Mouse (Mus musculus) heart, embryonic 11.5 days (tissue): Measurements from ENCODE around the gene Fam193a. TPM values are rescaled to one million over a fixed set of nuclear protein-coding genes. Genes with fewer than 3 reads are reported as not detected.
A peak's percentile ranks its signal among the peaks of the same experiment; 100 is the strongest.

ENCODE experiments used
- ATAC-seq: fragments of 200-750 bp; cut with Nextera tagmentation; replicated peaks from 2 replicates; pipeline ENCODE4 v1.8.0; 2017; ENCODE audit warnings: moderate library complexity; ENCODE audit not compliant: insufficient number of reproducible peaks, low FRiP score, low TSS enrichment
- H3K27ac ChIP-seq: fragments of 300-500 bp; sonication (generic); 2 replicates; pipeline ENCODE4 v1.5.1; 2014; ENCODE audit warnings: mild to moderate bottlenecking, low read depth, low read length
- H3K27me3 ChIP-seq: fragments of 300-500 bp; sonication (generic); 2 replicates; pipeline ENCODE4 v1.6.1; 2014; ENCODE audit warnings: mild to moderate bottlenecking, low read length, mixed read lengths; ENCODE audit not compliant: control insufficient read depth, insufficient read depth
- H3K36me3 ChIP-seq: fragments of 300-500 bp; sonication (generic); 2 replicates; pipeline ENCODE4 v1.6.1; 2014; ENCODE audit warnings: mild to moderate bottlenecking, low read length, moderate library complexity, mixed read lengths; ENCODE audit not compliant: control insufficient read depth, insufficient read depth
- H3K4me1 ChIP-seq: fragments of 300-500 bp; sonication (generic); 2 replicates; pipeline ENCODE4 v1.6.1; 2014; ENCODE audit warnings: low read length; ENCODE audit not compliant: control insufficient read depth, insufficient read depth
- H3K4me2 ChIP-seq: fragments of 300-500 bp; sonication (generic); 2 replicates; pipeline ENCODE4 v1.6.1; 2014; ENCODE audit warnings: mild to moderate bottlenecking, moderate library complexity
- H3K4me3 ChIP-seq: fragments of 300-500 bp; sonication (generic); 2 replicates; pipeline ENCODE4 v1.5.1; 2014; ENCODE audit warnings: low read depth, low read length
- H3K9ac ChIP-seq: fragments of 300-500 bp; sonication (generic); 2 replicates; pipeline ENCODE4 v1.6.1; 2014; ENCODE audit warnings: mild to moderate bottlenecking, low read depth, low read length, moderate library complexity
- H3K9me3 ChIP-seq: fragments of 300-500 bp; sonication (generic); replicated peaks from 2 replicates; pipeline ENCODE4 v1.6.1; 2016; ENCODE audit warnings: low read length; ENCODE audit not compliant: control insufficient read depth
- WGBS: fragments of 180-500 bp; shearing (Covaris S2); extraction: QIAGEN DNeasy Blood & Tissue Kit; methylation state at CpG from one replicate; pipeline ENCODE4 v1.1.7; 2014; ENCODE audit not compliant: insufficient replicate concordance; 5-methylcytosine and 5-hydroxymethylcytosine counted together
- polyA plus RNA-seq: library from polyadenylated mRNA; unstranded; fragments of >200 nt; fragmentation: Nextera tagmentation; extraction: Ambion mirVana; gene quantifications from 2 replicates; pipeline ENCODE4 v1.2.1, GENCODE M21; 2014

Gene Fam193a
- polyA plus RNA-seq, 1 experiment from 2014 or later = 12.0 TPM

DNA sequence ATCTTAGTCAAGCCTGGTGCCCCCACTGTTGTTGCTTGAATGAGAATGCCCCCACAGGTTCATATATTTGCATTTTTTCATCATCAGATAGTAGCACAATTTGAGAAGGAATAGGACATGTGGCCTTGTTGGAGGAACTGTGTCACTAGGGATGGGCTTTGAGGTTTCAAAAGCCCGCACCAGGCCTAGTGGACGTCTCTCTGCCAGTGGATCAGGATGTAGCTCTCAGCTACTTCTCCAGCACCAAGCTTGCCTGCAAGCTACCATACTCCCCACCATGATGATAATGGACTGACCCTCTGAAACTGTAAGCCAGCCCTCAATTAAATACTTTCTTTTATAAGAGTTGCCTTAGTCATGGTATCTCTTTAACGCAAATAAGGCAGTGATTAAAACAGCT lies 142.8 kb downstream of the Fam193a start:
- Histone ChIP-seq H3K4me2 (no peak overlapping the region), H3K9ac (no peak overlapping the region), H3K36me3 (no peaks in the 10 kb centered on the region), H3K4me3 (no peak overlapping the region; the same call in 1 of the 2 replicates), H3K27ac (no peak overlapping the region), H3K27me3 (no peaks in the 10 kb centered on the region), H3K9me3 (no peaks in the 10 kb centered on the region), H3K4me1 (0 out of 2 replicates have a peak, but pooled peaks cover 6% of the 10 kb centered on the region)
- whole genome bisulfite sequencing = 86% methylated on average over 3 of the region's 3 CpGs
- no peak for ATAC-seq

DNA sequence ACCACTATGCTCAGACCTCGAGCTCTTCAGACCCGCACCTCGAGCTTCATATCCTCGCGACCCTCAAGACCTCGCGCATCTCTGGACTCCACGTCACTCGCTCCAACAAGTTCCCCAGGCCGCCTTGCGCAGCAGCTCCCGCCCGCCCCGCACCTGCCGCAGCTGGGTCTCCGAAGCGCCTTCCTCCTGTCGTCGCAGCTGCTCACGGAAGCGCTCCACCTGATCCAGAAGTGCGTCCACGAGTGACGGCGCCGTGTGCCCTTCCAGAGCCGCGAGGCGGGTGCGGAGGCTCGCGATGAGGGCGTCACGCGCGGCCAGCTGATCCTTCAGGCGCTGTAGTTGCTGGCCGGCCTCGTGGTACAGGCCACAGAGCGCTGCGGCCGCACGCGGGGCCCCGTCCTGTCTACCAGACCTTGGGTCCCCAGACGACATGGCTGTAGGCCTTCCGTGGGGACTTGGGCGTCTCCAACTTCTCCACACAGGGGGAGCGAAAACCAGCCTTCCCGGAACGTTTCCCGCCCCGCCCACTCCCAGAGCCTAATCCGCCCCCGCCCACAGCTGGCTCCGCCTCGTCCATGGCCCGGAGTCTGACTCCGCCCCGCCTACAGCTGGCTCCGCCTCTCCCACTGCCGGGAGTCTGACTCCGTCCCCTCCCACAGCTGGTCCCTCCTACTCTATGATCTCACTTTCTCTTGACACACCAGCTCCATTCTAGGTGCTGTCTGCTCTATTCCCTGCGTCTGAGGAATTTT lies 143.9 kb downstream of the Fam193a start, which contains the start of gene Tnip2:
Tnip2 (minus strand) TSS at position 526 of the 752 bp plus-strand sequence.
- ATAC-seq = peak; percentile 94
- H3K4me3 ChIP-seq = peak within 1 kb of the TSS; percentile 81
- no peaks in the 10 kb centered on the region for H3K9me3 ChIP-seq
- no peaks in the 10 kb centered on the region for H3K36me3 ChIP-seq
- H3K27ac ChIP-seq = no peak within 1 kb of the TSS
- H3K27me3 ChIP-seq = no peaks in the 10 kb centered on the region
- peak within 1 kb of the TSS; percentile 99 for H3K4me2 ChIP-seq
- WGBS = under 1% methylated on average over 64 of the region's 64 CpGs
- peak within 1 kb of the TSS; percentile 88 for H3K9ac ChIP-seq
- H3K4me1 ChIP-seq = 0 out of 2 replicates have a peak, but pooled peaks cover 6% of the 10 kb centered on the region

DNA sequence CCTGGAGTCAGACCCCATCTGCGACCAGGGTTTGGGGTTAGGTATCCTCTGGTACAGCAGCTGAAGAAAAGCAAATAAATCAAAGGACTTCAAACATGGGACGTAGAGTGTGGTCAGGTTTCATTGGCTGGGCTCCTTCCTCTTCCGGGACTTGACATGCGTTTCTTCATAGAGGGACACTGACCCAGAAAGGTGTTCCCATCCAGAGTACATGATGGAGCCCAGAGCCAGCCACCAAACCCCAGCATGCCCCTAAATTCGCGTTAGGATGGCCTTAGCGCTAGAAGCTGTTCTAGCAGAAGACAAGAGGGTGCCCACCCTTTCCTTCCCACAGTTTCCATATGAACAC lies 144.5 kb downstream of the Fam193a start:
- Histone ChIP-seq H3K4me2 (peak overlapping the region; percentile 99), H3K9ac (peak overlapping the region; percentile 88), H3K9me3 (no peaks in the 10 kb centered on the region), H3K36me3 (no peaks in the 10 kb centered on the region), H3K27me3 (no peaks in the 10 kb centered on the region), H3K4me3 (peak overlapping the region; percentile 81), H3K27ac (no peak overlapping the region), H3K4me1 (0 out of 2 replicates have a peak, but pooled peaks cover 6% of the 10 kb centered on the region)
- 23% methylated on average over 7 of the region's 7 CpGs for WGBS
- ATAC-seq = no peak

DNA sequence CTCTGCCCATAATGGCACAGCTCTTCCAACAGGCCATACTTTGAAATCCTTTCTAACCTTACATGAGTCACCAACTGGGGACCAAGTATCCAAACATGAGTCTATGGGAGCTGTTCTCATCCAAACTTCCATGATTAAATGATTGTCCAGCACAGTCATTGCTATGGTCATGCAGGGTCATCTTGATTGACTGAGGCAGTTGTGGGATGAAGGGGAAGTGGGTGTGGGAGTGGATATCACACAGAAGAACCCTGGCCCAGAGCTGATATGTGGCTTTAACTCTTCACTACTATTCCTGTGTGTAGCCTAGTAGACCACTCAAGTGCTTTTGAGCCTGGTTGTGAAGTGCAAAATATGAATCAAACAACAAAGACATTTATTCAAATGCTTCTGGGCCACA lies 145.4 kb downstream of the Fam193a start:
- no peaks in the 10 kb centered on the region for H3K27me3 ChIP-seq
- H3K4me1 ChIP-seq = peaks cover 6% of the 10 kb centered on the region; the same call in 1 of the 2 replicates
- H3K27ac ChIP-seq = no peak overlapping the region
- no peak overlapping the region for H3K4me2 ChIP-seq
- no peaks in the 10 kb centered on the region for H3K36me3 ChIP-seq
- ATAC-seq = no peak
- no peak overlapping the region for H3K9ac ChIP-seq
- H3K4me3 ChIP-seq = no peak overlapping the region
- no peaks in the 10 kb centered on the region for H3K9me3 ChIP-seq

DNA sequence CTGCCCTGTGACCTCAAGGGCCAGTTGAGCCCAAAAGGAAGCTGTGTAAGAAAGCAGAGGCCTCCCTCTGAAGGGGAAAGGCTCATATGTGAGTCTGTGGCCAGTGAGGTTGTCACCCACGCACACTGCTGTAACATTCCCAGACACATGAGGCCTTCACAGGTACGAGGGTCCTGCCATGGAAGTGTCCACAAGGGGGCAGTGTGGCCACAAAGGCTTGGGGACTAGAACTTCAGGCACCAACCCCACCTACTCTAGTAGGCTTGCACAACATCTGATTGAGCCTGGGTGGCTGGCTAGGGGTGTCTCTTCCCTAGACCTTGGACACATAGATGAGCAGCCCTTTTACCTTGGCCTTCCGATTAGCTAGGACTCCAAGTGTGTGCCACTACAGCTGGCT lies 148.2 kb downstream of the Fam193a start:
- H3K4me3 ChIP-seq = no peak overlapping the region
- H3K27me3 ChIP-seq = no peaks in the 10 kb centered on the region
- H3K27ac ChIP-seq = no peak overlapping the region
- H3K4me1 ChIP-seq = peaks cover 19% of the 10 kb centered on the region
- no peaks in the 10 kb centered on the region for H3K36me3 ChIP-seq
- no peaks in the 10 kb centered on the region for H3K9me3 ChIP-seq
- 23% methylated on average over 3 of the region's 3 CpGs for WGBS
- no peak overlapping the region for H3K4me2 ChIP-seq
- ATAC-seq = no peak
- no peak overlapping the region for H3K9ac ChIP-seq

DNA sequence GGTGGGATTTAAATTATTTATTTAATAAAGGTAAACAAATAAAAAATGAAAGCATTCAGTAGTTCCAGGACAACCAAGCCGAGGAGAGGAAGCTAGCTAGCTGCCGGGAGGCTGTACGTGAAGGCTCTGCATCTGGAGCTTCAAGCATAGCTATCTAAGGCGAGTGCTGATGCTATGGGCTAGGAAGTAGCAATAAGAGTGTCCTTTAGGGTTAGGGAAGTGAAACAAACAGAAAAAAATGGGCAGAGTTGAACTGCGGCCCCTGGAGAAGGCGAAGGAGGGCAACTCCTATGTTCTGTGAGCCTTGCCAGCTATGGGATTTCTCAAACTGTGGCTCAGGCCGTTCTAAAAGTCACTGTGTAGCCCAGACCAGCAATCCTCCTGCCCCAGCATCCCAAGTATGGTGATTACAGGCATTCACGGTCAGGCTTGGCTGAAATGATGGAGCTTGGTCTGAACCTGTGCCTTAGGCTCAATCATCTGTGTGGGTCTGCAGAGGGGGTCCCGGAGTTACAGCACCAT lies 149.7 kb downstream of the Fam193a start:
- H3K27me3 ChIP-seq = no peaks in the 10 kb centered on the region
- H3K4me1 ChIP-seq = peaks cover 16% of the 10 kb centered on the region
- no peak overlapping the region for H3K27ac ChIP-seq
- ATAC-seq = no peak
- no peak overlapping the region for H3K9ac ChIP-seq
- H3K36me3 ChIP-seq = no peaks in the 10 kb centered on the region
- 77% methylated on average over 9 of the region's 9 CpGs for WGBS
- no peak overlapping the region for H3K4me3 ChIP-seq
- no peaks in the 10 kb centered on the region for H3K9me3 ChIP-seq
- H3K4me2 ChIP-seq = no peak overlapping the region

DNA sequence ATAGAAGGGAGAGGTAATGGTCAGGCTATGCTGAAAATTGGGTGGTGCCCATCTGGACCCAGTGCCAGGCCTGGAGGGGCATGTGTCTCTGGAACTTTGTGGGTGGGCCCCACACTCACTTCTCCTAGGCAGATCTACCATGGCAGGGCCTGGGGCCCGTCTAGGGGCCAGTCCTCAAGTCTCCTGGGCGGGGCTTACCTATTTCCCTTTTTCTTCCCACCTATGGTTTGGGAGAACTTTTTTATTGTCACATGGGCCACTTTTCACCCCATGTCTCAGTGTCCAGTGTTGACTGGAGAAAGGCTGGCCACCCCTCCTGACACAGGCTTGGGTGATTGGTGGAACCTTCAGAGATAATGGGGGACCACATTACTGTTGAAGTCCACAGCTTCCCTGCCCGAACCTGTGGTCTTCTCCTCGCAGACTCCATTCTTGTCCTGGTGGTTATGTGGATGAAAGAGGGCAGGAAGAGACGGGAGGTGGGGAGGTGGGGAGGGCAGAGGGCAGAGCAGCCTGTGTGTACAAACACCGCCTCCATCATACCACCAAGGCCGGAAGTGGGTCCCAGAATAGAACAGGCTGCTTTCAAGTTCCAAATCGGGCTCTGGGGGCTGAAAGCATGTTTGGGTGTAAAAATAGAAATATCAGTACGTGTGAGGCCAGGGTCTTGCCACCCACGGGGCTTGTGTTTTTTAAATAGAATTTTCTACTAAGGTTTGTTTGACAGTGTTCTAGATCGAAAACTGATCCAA lies 150.9 kb downstream of the Fam193a start:
- Histone ChIP-seq H3K9ac (no peak overlapping the region), H3K4me3 (no peak overlapping the region), H3K9me3 (no peaks in the 10 kb centered on the region), H3K4me1 (peaks cover 16% of the 10 kb centered on the region), H3K27me3 (no peaks in the 10 kb centered on the region), H3K4me2 (no peak overlapping the region), H3K27ac (0 out of 2 replicates have a peak overlapping the region, but pooled peaks have one; percentile 58), H3K36me3 (no peaks in the 10 kb centered on the region)
- ATAC-seq = no peak
- WGBS = 47% methylated on average over 11 of the region's 11 CpGs

DNA sequence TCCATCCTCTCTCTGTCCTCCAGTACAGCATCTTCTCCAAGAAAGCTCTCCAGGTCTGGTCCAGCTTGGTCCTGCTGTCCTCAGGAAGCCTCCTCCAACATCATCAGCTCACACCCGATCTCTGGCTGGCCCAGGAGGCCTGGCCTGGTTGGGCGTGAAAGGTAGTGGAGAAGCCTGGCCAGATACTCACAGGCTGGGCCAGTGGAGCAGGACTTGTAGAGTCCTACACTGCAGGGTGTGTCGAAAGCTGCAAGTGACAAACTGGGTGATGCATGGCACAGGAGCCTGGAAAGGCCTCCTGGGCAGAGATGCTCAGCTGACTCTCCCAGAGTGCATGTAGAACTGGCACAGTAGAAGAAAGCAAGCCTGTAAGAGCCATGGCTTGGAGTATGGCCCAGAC lies 151.6 kb downstream of the Fam193a start:
- 66% methylated on average over 3 of the region's 3 CpGs for WGBS
- Histone ChIP-seq H3K4me3 (no peak overlapping the region), H3K4me1 (peaks cover 20% of the 10 kb centered on the region), H3K4me2 (no peak overlapping the region), H3K36me3 (no peaks in the 10 kb centered on the region), H3K9ac (peak overlapping the region; percentile 49; the same call in 1 of the 2 replicates), H3K27me3 (no peaks in the 10 kb centered on the region; the same call in 1 of the 2 replicates), H3K9me3 (no peaks in the 10 kb centered on the region), H3K27ac (peak overlapping the region; percentile 58; the same call in 1 of the 2 replicates)
- no peak for ATAC-seq
